Mouse (Mus musculus) B cell, adult (primary cell): Measurements from ENCODE around the gene Smco2. TPM values are rescaled to one million over a fixed set of nuclear protein-coding genes. Genes with fewer than 3 reads are reported as not detected.

Experiments used
- total RNA-seq: library from RNA; stranded (reverse); gene quantifications from 4 replicates; pipeline ENCODE4 v1.2.4, GENCODE M21; 2023; ENCODE audit not compliant: inconsistent age

The Smco2 gene
- not detected in 4 replicates for total RNA-seq

GRCm38 (mm10) chr6:146850050-146850449 is at the start of gene Smco2:
Smco2 (plus strand) TSS chr6:146850104.

GRCm38 (mm10) chr6:146887958-146888659 is 38.2 kb downstream of the Smco2 start, which contains the start of gene Ppfibp1:
Ppfibp1 (plus strand) TSS chr6:146888487.

Other genes starting within 250 kb of the Smco2 start
- 35.7 to 39.7 TPM (median 36.6 TPM) in 4 replicates for gene Med21, start 207.6 kb upstream of the Smco2 start, total RNA-seq
- 5.5 to 9.0 TPM (median 8.3 TPM) in 4 replicates for gene Tm7sf3, start 207.3 kb upstream of the Smco2 start, total RNA-seq
- 14.9 to 20.0 TPM (median 16.5 TPM) in 4 replicates for gene Stk38l, start 125.1 kb upstream of the Smco2 start, total RNA-seq
- not detected in 4 replicates for gene Arntl2, start 54.0 kb upstream of the Smco2 start, total RNA-seq
- gene Ppfibp1, start 38.4 kb downstream of the Smco2 start, total RNA-seq, result 9.1 to 11.4 TPM (median 10.4 TPM) in 4 replicates
- gene 1700034J05Rik, start 104.3 kb downstream of the Smco2 start, total RNA-seq, result not detected in 4 replicates
- gene Rep15, start 182.5 kb downstream of the Smco2 start, total RNA-seq, result 0.30 to 1.1 TPM (median 0.64 TPM) in 3 of 4 replicates, not detected in the other
- 37.5 to 53.8 TPM (median 42.0 TPM) in 4 replicates for gene Mrps35, start 192.7 kb downstream of the Smco2 start, total RNA-seq
- gene Mansc4, start 236.9 kb downstream of the Smco2 start, total RNA-seq, result not detected in 4 replicates
- 8.4 to 10.8 TPM (median 8.5 TPM) in 4 replicates for gene Klhl42, start 241.3 kb downstream of the Smco2 start, total RNA-seq